Mouse (Mus musculus): ENCODE measurements around the gene Pex19.

Pex19 gene

GRCm38 (mm10) chr1:172180881-172181280 is 54.3 kb downstream of the Pex19 start:
- DNase-seq (ENCODE audit: inconsistent age in 2 of 2, low spot score in 1 of 2), result no peak

- DNase-seq (ENCODE audit: inconsistent age in 2 of 2, low spot score in 1 of 2), result no peak
Measured at GRCm38 (mm10) chr1:172181777-172182176, 55.2 kb downstream of the Pex19 start.

GRCm38 (mm10) chr1:172183056-172183455 is 56.5 kb downstream of the Pex19 start:
- DNase-seq (ENCODE audit: inconsistent age in 2 of 2, low spot score in 1 of 2), result no peak

- DNase-seq (ENCODE audit: inconsistent age in 2 of 2, low spot score in 1 of 2), result no peak
Measured at GRCm38 (mm10) chr1:172183915-172184314, 57.4 kb downstream of the Pex19 start.
